Mouse (Mus musculus): ENCODE data around the gene Slc9a2.
A peak's percentile ranks its signal among the peaks of the same experiment; 100 is the strongest.
"Not testable (repeated sequence)": the region's sequence is repeated elsewhere in the genome, so short reads cannot be mapped to it uniquely, and the experiment has no call there.

The Slc9a2 gene

DNA sequence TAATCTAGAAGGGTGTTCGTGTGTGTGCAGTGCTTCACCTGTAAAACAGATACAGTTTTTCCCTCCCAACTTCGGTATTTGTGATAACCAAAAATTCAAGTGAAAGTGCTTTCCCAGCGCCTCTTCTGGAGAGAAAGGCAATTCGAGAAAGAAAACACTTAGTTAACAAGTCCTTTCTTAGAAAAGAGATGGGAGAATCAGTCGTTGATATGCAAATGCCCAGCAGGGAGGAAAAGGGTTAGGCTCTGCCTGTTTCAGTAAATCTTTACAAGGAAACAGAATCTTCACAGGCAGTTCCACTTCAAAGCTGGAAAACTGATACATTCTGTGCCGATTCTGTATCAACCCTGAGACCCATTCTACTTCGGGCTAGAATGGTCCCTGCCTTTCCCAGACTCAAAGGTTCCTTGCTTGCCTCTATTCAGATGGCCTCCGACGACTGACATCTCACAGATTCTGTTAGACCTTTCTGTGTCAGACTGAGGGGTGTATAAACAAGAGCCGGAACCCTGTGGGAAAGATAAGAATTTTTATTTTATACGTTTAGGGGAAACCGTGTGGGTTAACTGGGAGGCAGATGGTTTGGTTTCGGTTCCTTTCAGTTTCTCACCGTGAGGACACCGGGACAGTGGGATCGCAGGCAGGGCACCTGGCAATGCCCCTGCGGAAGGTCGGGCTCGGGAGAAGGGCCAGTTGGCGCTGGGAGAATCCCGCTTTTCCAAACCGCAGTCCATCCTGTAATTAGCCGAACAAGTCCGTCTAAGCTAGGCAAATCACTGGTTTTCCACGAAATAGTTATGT lies at the start of gene Slc9a2:
TSS of gene Slc9a2 (plus strand) at position 508 of the 801 bp plus-strand sequence.
- no peak for DNase-seq (ENCODE audit: low read depth)

DNA sequence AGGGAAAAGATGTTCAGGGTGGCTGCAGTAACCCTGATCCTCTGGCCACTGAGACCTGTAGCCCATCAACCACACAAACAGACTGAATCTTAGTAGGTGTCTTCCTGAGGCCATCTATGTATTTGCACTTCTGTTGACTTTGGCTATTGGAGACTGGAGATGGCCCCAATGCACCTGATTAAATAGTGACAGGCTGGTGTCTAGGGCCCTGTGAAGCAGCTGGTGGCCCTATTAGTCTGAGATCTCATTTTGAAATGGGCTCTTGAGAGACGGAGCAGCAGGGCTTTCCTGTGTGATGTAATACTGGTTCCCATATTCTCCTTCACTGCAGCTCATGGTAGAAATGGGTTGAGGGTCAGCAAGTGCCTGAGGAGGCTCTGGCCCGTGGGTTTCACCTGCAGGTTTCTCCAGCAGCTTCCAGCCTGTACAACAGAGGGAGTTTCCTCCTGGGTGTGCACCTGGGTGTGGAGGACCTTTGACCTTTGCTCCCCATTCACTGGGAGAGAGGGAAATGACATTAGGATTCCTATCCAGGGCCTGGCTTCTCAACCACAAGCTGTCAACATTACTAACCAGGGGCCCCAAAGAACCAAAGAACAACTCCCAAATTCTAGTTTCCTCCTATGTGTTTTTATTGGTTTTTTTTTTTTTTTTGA lies 47.8 kb upstream of the Slc9a2 start:
- no peak for DNase-seq (ENCODE audit: low read depth)

GRCm38 (mm10) chr1:40634608-40635007 lies 45.8 kb upstream of the Slc9a2 start:
- no peak for DNase-seq (ENCODE audit: low read depth)

- no peak for DNase-seq (ENCODE audit: low read depth)
These were observed 32.1 kb upstream of the Slc9a2 start for GRCm38 (mm10) chr1:40648234-40648633.

DNA sequence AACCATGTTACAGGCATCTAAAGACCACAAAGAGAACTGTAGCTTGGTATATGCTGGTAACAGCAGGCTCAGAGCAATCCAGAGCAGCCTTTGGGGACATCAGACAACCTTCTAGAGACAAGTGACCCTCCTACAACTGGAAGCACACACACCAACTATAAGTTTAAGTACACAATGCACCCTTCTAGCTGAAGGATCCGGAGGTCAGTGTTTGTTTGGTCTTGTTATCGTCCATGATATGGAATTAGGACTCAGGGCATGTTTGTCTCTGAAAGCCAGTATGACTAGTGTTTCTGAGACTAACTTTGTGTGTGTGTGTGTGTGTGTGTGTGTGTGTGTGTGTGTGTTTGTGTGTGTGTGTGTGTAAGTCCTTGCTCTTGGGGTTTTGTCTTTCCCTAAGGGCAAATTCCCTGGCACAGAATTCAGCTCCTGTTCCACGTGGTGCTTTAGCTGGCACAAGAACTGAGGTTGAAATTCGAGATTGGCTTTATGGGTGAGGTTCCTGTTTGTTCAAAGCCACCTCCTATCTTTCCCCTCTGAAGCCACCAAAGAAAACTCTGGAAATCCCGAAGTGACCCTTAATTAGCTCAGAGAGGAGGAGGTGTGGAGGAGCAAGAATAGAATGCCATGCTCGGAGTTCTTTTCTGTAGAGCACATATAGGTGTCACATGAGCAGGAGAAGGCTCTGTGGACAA lies 29.4 kb upstream of the Slc9a2 start:
- DNase-seq (ENCODE audit: low read depth): peak; percentile 28

- DNase-seq (ENCODE audit: low read depth): no peak
These were observed 23.3 kb upstream of the Slc9a2 start for GRCm38 (mm10) chr1:40657035-40657434.

DNA sequence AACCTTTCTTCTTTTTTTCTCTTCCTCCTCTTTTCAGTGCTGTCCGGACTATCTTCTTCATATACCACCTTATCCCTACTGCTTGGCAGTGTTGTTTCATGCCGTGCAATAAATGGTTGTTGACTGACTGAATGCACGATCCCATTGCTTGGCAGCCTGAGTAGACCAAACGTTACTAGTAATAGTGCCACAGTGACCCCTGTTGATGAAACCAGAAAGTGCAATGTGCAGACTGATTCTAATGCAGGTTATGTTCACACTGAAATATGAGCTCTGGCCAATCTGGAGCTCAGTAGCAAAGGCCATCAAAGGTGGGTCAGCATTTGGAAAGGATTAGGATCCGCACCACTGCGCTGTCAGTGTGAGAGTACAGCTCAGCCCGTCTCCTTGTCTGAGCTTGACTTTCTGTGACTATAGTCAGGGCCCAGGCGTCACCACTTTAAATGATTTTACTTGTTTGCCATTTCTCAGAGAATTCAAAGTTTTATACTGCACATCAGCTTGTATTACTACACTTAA lies 22.3 kb upstream of the Slc9a2 start:
- DNase-seq (ENCODE audit: low read depth): peak; percentile 91

DNA sequence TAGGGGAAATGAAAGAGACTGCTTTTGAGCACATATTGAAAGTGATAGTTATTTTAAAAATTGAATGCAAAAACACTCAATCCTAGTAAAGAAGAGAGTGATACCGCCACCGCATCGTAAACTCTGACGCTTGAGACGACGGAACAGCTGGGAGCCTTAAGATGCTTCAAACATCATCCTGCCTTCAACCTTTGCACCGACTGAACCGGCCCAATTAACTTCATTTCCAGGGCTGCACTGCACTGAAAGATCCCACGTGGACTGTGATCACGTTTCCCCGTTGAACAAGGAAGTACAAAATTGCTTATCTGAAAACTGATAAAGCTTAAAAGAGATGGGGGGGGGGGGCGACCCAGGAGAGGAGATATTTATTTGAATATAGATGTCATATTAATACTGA lies 21.4 kb upstream of the Slc9a2 start:
- no peak for DNase-seq (ENCODE audit: low read depth)

DNA sequence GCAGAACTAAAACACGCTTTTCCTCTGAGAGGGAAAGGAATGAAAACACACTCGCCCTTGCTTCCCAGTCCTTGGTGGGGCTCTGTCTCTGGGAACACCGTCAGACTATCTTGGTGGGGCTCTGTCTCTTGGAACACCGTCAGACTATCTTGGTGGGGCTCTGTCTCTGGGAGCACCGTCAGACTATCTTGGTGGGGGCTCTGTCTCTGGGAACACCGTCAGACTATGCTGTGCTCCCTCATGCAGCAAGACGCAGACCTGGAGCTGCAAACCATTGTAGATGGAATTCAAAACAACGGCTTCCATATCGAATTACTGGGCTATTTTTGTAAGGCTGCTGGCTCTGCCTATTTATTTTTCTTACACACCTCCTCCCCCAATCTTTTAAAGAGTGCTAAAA lies 20.9 kb upstream of the Slc9a2 start:
- DNase-seq (ENCODE audit: low read depth): no peak

GRCm38 (mm10) chr1:40660838-40661237 lies 19.5 kb upstream of the Slc9a2 start:
- no peak for DNase-seq (ENCODE audit: low read depth)

DNA sequence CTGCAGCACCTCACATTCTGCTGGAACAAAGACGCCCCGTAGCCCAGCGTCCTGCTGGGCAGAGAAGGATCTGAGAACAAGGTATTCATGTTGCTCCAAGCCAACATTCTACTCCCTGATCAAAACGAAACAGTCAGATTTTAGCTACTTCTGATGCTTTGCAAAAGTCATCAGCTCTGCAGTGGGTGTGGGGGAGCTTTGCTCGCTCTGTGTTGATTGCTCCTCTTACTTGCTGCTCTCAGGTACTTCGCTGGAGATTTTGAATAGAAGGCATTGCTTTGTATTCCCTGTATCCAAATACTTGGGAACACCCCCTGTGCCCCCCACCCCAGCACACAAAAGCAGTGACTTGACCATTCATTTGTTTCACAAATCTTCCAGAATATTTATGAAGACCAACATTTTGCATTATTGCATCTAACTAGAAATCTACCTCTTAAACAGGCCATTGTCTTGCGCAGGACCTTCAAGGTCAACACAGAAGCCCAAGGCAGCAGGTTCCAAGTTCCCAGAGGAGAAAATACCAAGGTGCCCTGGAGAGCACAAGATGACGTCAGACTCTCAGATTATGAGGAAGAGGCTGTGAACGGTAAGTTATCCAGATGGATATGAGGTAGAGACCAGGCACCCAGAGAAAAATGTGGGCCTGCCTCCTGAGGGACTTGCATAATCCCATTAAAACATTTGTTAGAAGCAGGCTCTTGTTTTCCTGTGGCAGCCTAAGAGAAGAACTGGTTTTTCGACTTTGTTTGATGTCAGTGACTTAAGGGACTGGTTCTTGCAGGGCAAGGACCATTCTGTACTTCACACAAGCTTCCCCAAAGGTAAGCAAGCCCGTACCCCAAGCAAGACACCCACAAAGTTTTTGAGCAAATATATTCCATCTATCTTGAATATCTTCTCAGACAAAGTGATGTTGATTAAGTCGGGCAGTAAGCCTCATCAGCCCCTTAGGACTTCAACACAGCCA lies 14.7 kb upstream of the Slc9a2 start:
- DNase-seq (ENCODE audit: low read depth): no peak

GRCm38 (mm10) chr1:40667442-40667841 lies 12.9 kb upstream of the Slc9a2 start:
- DNase-seq (ENCODE audit: low read depth): not testable (repeated sequence)

DNA sequence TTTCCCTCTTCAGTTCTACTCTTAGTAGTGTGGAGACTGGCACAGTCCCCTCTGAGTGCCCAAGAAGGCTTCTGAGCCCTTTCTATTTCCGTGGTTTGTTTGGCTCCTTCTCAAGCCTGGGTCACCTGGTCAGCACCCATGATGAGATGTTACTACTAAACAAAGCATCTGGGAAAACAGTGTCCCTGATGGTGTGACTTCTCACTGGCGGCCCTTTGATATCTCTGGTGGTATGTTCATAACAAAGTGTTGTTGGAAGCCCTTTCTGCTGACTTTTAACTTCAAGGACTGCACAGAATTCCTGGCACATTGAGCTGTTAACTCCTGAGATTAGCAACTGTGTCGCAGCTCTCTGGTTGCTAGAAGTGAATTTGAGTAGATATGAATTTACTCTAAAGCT lies 10.3 kb upstream of the Slc9a2 start:
- DNase-seq (ENCODE audit: low read depth): no peak

DNA sequence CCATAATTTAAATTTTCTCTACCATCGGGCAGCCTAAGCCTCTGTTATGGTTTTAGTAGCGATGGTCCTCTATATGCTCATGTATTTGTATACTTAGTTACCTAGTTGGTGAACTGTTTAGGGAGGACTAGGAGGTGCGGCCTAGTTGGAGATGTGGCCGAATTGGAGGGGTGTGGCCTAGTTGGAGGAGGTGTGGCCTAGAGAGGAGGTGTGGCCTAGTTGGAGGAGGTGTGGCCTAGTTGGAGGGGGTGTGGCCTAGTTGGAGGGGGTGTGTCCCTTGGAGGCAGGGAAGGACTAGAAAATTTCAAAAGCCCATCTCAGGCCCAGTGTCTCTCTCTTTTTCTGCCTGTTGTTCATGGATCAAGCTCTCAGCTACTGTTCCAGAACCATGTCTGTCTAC lies 8.9 kb upstream of the Slc9a2 start:
- DNase-seq (ENCODE audit: low read depth): no peak

DNA sequence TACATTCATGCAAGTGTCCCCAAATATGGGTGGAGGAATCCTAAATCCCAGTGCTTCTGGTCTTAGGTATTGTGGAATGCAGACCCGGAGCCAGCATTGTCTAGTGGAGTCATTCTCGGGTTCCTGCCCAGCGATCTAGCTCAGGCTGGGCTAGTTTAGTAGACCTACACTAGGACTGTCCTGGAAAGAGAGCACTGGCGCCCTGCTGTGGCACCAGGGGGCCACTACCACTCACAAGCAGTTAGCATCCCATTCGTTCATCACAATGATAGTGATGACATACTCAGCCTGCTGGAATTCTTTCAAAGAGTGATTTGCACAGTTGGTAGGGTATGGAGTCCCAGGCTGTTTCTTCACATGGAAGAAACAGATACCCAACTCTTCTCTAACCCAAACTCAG lies 3.1 kb upstream of the Slc9a2 start:
- DNase-seq (ENCODE audit: low read depth): peak; percentile 11

DNA sequence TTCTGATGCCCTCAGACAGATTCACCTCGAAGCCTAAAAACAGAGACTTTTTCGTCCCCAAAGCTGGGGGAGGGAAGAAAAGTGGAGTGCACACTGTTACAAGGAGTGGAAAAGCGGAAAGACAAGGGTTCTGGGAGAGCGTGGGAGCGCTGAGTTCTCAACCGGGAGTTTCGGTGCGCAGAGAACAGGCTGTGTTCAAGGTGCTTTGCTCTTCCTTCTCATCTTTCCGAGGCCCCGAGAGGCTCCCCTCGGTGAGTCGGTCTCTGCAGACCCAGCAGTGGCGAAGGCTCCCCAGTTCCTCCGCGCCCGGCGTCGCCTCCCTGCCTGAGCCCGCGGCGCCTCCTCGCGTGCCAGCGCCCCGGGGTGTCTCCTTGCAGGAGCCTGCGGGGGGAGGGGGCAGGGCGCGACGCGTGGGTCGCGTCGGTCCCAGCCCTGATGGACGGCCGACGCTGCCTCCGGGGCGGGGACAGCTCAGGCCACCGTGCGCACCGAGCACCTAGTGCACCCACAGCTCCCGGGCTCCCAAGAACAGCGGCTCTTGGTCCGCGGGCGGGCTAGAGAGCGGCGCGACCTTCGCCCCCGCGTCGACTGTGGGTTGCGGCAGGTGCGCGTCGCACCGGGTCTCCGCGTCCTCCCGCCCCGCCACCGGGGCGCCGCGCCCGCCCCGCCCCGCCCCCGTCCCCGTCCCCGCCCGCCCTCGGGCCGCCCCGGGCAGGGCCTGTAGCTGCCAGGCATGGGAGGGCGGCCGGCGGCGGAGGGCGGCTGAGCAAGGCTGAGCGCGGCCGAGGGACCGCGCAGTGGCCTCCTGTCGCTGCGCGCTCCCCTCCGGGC lies 709 bp downstream of the Slc9a2 start:
- DNase-seq (ENCODE audit: low read depth): no peak

DNA sequence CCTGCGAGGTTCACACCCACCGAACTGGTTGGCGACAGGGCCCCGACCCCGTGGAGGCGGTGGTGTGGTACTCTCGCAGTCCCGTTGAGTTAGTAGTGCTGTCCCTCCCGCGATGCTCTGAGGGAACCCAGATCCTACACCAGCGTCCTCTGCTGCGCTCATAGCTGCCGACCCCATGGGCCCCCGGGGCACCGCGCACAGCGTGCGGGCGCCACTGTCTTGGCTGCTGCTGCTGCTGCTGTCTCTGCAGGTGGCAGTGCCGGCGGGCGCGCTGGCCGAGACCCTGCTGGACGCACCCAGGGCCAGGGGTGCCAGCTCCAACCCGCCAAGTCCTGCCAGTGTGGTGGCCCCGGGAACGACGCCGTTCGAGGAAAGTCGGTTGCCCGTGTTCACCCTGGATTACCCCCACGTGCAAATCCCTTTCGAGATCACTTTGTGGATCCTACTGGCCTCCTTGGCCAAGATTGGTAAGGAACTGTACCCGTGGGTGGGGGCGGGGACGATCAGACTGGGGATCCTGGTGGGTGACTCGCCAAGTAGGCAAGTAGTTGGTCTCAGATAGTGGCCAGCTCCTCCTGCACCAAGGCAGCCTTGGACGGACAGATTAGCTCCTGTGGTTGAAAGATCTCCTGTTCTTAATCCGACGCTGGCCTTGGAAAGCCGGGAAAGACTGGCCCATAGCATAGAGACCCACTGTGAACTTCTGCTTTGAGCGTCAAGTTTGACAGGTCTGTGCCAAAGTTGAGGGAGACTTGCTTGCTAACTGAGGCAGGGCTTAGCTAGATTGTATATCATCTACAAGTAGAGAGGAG lies 1.5 kb downstream of the Slc9a2 start:
- no peak for DNase-seq (ENCODE audit: low read depth)

GRCm38 (mm10) chr1:40694296-40694695 lies 13.9 kb downstream of the Slc9a2 start:
- no peak for DNase-seq (ENCODE audit: low read depth)

- DNase-seq (ENCODE audit: low read depth): no peak
These were observed 16.1 kb downstream of the Slc9a2 start for GRCm38 (mm10) chr1:40696436-40696835.

- no peak for DNase-seq (ENCODE audit: low read depth)
These were observed 24.7 kb downstream of the Slc9a2 start for GRCm38 (mm10) chr1:40705099-40705498.

All from NIH3T3 (cell line).